Mouse (Mus musculus) heart, postnatal 0 days (tissue): ENCODE measurements around the gene Kif26b. TPM values are rescaled to one million over a fixed set of nuclear protein-coding genes. Genes with fewer than 3 reads are reported as not detected.

Experiments used
- ATAC-seq: fragments of 200-750 bp; cut with Nextera tagmentation; 2 replicates; pipeline ENCODE4 v1.8.0; 2017; ENCODE audit warnings: low read depth, moderate number of reproducible peaks, moderate library complexity; ENCODE audit not compliant: insufficient read depth
- DNase-seq: peaks from one replicate; pipeline ENCODE4 v3.0.0-alpha.2; 2016; ENCODE audit warnings: low spot score
- H3K27ac ChIP-seq: fragments of 300-500 bp; sonication (generic); 2 replicates; pipeline ENCODE4 v1.5.1; 2014; ENCODE audit warnings: low read depth, mild to moderate bottlenecking
- H3K27me3 ChIP-seq: fragments of 300-500 bp; sonication (generic); 2 replicates; pipeline ENCODE4 v1.6.1; 2014; ENCODE audit warnings: low read length, mixed read lengths; ENCODE audit not compliant: control insufficient read depth, insufficient read depth
- H3K36me3 ChIP-seq: fragments of 300-500 bp; sonication (generic); replicated peaks from 2 replicates; pipeline ENCODE4 v1.6.1; 2014; ENCODE audit warnings: low read length, mixed read lengths; ENCODE audit not compliant: control insufficient read depth, insufficient read depth
- H3K4me1 ChIP-seq: fragments of 300-500 bp; sonication (generic); 2 replicates; pipeline ENCODE4 v1.6.1; 2014; ENCODE audit warnings: antibody characterized with exemption; ENCODE audit not compliant: control insufficient read depth, insufficient read depth
- H3K4me2 ChIP-seq: fragments of 300-500 bp; sonication (generic); 2 replicates; pipeline ENCODE4 v1.6.1; 2014; ENCODE audit warnings: low read depth, mild to moderate bottlenecking, low read length, moderate library complexity
- H3K4me3 ChIP-seq: fragments of 300-500 bp; sonication (generic); 2 replicates; pipeline ENCODE4 v1.5.1; 2014; ENCODE audit warnings: low read depth, low read length
- H3K9ac ChIP-seq: fragments of 300-500 bp; sonication (generic); replicated peaks from 2 replicates; pipeline ENCODE4 v1.6.1; 2014; ENCODE audit warnings: low read depth, low read length, mixed read lengths
- H3K9me3 ChIP-seq: fragments of 300-500 bp; sonication (generic); replicated peaks from 2 replicates; pipeline ENCODE4 v1.6.1; 2016; ENCODE audit warnings: low read length; ENCODE audit not compliant: control insufficient read depth
- CTCF ChIP-seq: IDR thresholded peaks from 2 replicates; pipeline ENCODE4 v1.5.1; 2016; ENCODE audit warnings: antibody characterized with exemption, control low read depth, low read depth
- EP300 ChIP-seq: IDR thresholded peaks from 2 replicates; pipeline ENCODE4 v1.6.1; 2016; ENCODE audit warnings: antibody characterized with exemption, low read depth
- WGBS: fragments of 180-500 bp; shearing (Covaris S2); extraction: QIAGEN DNeasy Blood & Tissue Kit; methylation state at CpG from one replicate; pipeline ENCODE4 v1.1.7; 2014; 5-methylcytosine and 5-hydroxymethylcytosine counted together
- polyA plus RNA-seq: library from polyadenylated mRNA; unstranded; fragments of >200 nt; fragmentation: Nextera tagmentation; extraction: Ambion mirVana; gene quantifications from 2 replicates; pipeline ENCODE4 v1.2.1, GENCODE M21; 2015
- total RNA-seq: library from RNA; depleted of rRNA; stranded (reverse); fragments of >200 nt; gene quantifications from 2 replicates; pipeline ENCODE4 v1.2.3, GENCODE M21; 2014; ENCODE audit warnings: low replicate concordance

The Kif26b gene
- total and polyA plus RNA-seq, 2 experiments from 2014 or later, result 1.8 to 19.8 TPM

DNA sequence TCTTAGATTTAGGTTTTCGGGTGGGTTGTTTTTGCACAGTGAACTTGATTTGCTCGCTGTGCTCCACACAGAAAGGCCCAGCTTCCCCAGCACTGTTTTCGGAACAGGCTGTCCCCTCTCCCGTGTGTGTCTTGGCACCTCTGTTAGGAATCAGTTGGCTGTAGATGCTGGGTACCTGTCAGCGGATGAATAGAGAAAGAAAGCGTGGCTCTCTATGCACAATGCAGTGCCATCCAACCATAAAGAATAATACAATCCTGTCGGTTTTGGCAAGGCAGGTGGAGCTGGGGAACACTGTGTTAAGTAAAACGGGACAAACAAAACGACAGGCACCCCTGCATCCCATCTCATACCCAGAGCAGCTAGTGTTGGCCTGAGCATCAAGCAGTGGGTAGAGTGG is 220.9 kb downstream of the Kif26b start:
- no peaks in the 10 kb centered on the region for H3K27me3 ChIP-seq
- H3K27ac ChIP-seq, result no peak overlapping the region
- H3K4me1 ChIP-seq, result no peaks in the 10 kb centered on the region
- TF ChIP-seq CTCF (no peak), EP300 (no peak)
- H3K9ac ChIP-seq, result no peak overlapping the region
- ATAC-seq (no peak), DNase-seq (no peak)
- 80% methylated on average over 9 of the region's 9 CpGs for WGBS
- H3K4me3 ChIP-seq, result no peak overlapping the region
- H3K36me3 ChIP-seq, result no peaks in the 10 kb centered on the region
- no peak overlapping the region for H3K4me2 ChIP-seq
- no peaks in the 10 kb centered on the region; the same call in 1 of the 2 replicates for H3K9me3 ChIP-seq

DNA sequence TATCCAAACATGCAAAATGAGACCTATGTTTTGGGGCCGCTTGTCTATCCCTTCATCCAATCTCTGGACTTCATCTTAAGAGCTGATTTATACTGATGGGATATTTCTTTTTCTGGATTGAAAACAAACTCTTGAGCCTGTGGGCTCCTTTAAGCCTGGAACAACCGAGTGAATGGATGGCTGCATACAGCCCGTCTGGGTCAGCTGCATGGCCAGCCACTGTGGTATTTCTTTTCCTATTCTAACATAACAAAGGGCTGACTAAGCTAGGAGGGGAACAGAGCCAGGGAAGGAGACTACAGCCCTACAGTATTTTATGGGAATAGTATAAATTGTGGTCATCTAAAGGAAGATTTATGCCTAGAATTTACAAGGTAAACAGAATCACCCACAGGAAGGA is 229.5 kb downstream of the Kif26b start:
- H3K4me2 ChIP-seq, result no peak overlapping the region
- 63% methylated on average over 3 of the region's 3 CpGs for WGBS
- no peaks in the 10 kb centered on the region; the same call in 1 of the 2 replicates for H3K9me3 ChIP-seq
- no peak for ATAC-seq
- no peaks in the 10 kb centered on the region for H3K4me1 ChIP-seq
- H3K27me3 ChIP-seq, result no peaks in the 10 kb centered on the region
- TF ChIP-seq CTCF (no peak), EP300 (no peak)
- H3K9ac ChIP-seq, result no peak overlapping the region
- DNase-seq, result no peak
- H3K4me3 ChIP-seq, result no peak overlapping the region
- H3K36me3 ChIP-seq, result no peaks in the 10 kb centered on the region
- no peak overlapping the region for H3K27ac ChIP-seq

GRCm38 (mm10) chr1:178762125-178762741 is 233.3 kb downstream of the Kif26b start:
- H3K4me3 ChIP-seq, result no peak overlapping the region
- no peak for DNase-seq
- H3K9me3 ChIP-seq, result no peaks in the 10 kb centered on the region
- H3K4me1 ChIP-seq, result no peaks in the 10 kb centered on the region
- no peaks in the 10 kb centered on the region for H3K27me3 ChIP-seq
- no peak overlapping the region for H3K9ac ChIP-seq
- no peak overlapping the region for H3K4me2 ChIP-seq
- H3K27ac ChIP-seq, result no peak overlapping the region
- H3K36me3 ChIP-seq, result no peaks in the 10 kb centered on the region
- TF ChIP-seq CTCF (no peak), EP300 (no peak)
- WGBS, result 87% methylated on average over 3 of the region's 3 CpGs
- ATAC-seq, result no peak

DNA sequence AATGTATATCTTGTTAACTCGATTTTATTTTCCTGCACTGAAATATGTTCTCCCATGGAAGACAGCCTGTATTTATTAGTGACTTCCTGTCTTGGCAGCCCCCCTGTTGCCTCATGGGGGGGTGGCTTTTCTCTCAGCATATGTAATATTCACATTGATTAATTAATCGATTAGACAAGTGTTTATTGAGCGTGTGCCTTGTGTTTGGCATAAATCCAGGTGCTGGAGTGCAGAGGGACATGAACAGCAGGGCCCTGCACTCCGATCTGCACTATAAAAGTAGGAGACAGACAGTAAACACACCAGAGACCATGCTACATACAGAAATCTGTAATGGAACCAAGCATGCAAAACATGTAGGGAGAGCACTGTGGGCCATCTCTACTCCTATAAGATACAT is 236.0 kb downstream of the Kif26b start:
- H3K9ac ChIP-seq, result no peak overlapping the region
- ATAC-seq (no peak), DNase-seq (no peak)
- 80% methylated on average over 4 of the region's 4 CpGs for WGBS
- H3K9me3 ChIP-seq, result no peaks in the 10 kb centered on the region
- H3K4me2 ChIP-seq, result no peak overlapping the region
- H3K4me3 ChIP-seq, result no peak overlapping the region
- no peak for TF ChIP-seq CTCF
- no peak for TF ChIP-seq EP300
- H3K27ac ChIP-seq, result no peak overlapping the region
- H3K36me3 ChIP-seq, result no peaks in the 10 kb centered on the region
- H3K27me3 ChIP-seq, result no peaks in the 10 kb centered on the region
- no peaks in the 10 kb centered on the region for H3K4me1 ChIP-seq

DNA sequence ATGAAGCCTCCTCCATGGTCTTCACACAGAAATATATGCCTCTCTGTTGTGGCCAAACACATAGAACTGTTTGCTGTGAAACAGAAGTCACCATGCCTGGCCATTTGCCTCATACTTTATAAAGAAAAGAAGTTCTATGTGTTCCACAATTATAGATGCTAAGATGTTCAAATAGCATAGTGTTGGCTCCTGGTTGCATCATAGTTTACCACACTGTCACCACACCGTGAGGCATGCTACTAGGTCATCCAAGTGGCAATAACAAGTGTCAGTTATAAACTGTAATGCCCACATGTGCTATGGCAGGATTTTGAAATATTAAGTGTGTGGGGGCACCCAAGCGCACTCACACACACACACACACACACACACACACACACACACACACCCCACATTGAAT is 236.7 kb downstream of the Kif26b start:
- 85% methylated on average over 2 of the region's 2 CpGs for WGBS
- Histone ChIP-seq H3K27ac (no peak overlapping the region), H3K27me3 (no peaks in the 10 kb centered on the region), H3K9me3 (no peaks in the 10 kb centered on the region), H3K36me3 (no peaks in the 10 kb centered on the region), H3K9ac (no peak overlapping the region), H3K4me1 (no peaks in the 10 kb centered on the region), H3K4me2 (no peak overlapping the region), H3K4me3 (no peak overlapping the region)
- DNase-seq, result no peak
- no peak for ATAC-seq
- TF ChIP-seq EP300 (no peak), CTCF (no peak)

DNA sequence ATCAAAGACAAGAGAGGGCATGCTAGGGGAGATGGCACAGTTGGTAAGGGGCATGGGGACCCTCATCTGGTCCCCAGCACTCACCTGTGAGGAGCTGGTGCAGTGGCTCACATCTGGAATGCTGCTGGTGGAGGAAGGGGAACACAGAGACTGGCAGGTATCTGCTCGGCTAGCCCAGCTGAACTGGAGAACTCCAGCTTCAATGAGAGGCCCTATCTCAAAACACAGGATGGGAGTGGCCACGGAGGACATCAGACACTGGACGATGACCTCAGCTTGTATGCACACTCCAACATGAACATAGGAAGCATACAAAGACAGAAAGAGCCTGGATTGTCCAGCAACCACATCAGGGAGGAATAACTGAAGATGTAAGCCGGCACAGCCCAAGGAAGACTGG is 240.1 kb downstream of the Kif26b start:
- H3K9me3 ChIP-seq, result no peaks in the 10 kb centered on the region
- no peak overlapping the region for H3K4me2 ChIP-seq
- H3K9ac ChIP-seq, result no peak overlapping the region
- ATAC-seq (no peak), DNase-seq (no peak)
- no peak overlapping the region for H3K27ac ChIP-seq
- H3K27me3 ChIP-seq, result no peaks in the 10 kb centered on the region
- no peaks in the 10 kb centered on the region for H3K4me1 ChIP-seq
- no peaks in the 10 kb centered on the region for H3K36me3 ChIP-seq
- H3K4me3 ChIP-seq, result no peak overlapping the region
- 65% methylated on average over 4 of the region's 4 CpGs for WGBS
- TF ChIP-seq CTCF (no peak), EP300 (no peak)
